Mouse (Mus musculus) cerebellum, adult 18-20 months (tissue): ENCODE results near the gene Eda2r.

Source experiments
- DNase-seq, 2 experiments: peaks; one replicate each; pipeline ENCODE4 v3.0.0; 2021

Eda2r gene

GRCm38 (mm10) chrX:97377065-97377421 is at the start of gene Eda2r:
Eda2r (minus strand) TSS chrX:97377216.
- DNase-seq, result no peak

- DNase-seq, result no peak
Measured at GRCm38 (mm10) chrX:97397872-97398271, 20.9 kb upstream of the Eda2r start.

GRCm38 (mm10) chrX:97378076-97378475 is 1.1 kb upstream of the Eda2r start:
- no peak for DNase-seq

GRCm38 (mm10) chrX:97376321-97377064 is 523 bp downstream of the Eda2r start:
- no peak for DNase-seq

- no peak for DNase-seq
Measured at GRCm38 (mm10) chrX:97372826-97373225, 4.2 kb downstream of the Eda2r start.

DNA sequence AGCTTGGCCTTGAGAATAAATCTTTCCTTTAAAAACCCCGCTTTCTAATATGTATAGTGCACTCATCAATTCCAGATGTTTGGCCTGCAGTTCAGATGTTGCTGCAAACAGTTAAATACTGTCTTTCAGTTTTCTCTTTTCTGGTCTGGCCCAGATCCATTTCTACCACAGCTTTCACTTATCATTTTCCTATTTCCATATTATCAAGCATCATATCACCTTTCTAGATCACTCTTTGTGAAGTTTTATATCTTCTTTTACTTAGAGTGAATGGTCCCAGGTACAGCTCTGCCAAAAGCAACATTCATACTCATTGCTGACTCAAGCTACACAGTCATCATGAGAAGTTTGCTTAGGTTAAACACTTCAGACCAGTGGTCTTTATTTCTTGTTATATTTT is 7.8 kb downstream of the Eda2r start:
- DNase-seq, result no peak

DNA sequence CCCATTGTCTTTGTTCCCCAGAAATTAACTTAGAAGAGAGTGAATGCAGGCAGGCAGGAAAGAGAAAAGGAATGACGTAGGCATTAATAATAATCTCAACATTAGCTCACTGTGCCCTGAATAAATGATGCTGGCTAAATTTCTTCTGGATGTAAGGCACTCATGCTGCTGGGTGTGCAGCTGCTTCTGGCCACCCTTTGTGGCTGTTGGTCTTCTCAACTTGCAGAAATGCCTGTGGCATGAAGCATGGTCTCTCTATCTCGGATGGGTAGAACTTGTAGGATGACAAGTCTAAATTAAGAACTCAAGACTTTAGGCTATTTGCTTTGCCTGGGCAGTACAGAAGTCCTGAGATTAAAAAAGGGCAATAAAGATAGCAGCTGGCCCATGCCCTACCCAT is 8.3 kb downstream of the Eda2r start:
- no peak for DNase-seq

DNA sequence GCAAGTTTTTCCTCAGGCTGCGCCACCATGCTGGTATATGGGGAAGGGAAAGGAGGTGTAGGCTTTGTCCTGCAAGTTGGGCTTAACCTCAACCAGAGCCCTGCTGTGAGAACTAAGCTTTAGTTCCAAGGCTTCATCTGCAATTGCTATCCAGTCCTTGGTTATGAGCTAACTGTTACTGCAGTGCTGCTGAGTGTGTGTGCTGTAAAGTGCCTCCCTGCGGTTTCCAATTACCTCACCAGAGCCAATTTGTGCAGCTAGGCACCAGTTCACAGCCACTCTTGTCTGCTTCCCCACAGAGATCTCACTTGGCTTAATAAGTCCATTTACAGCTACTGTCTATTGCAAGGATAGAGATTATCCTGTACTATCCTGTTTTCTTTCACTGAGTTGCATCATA is 16.1 kb downstream of the Eda2r start:
- no peak for DNase-seq

- no peak for DNase-seq
Measured at GRCm38 (mm10) chrX:97327891-97328290, 49.1 kb downstream of the Eda2r start.
